Mouse (Mus musculus) T-helper 1 cell (primary cell): Measurements from ENCODE around the gene Snx9.

Experiments used
- in situ Hi-C: fragments of 300-600 bp; cut with MboI, MseI; formaldehyde crosslinking; loops from one replicate; pipeline ENCODE4 v1.15.1; 2025; ENCODE audit warnings: high pct_unique_total_duplicates

The Snx9 gene

DNA sequence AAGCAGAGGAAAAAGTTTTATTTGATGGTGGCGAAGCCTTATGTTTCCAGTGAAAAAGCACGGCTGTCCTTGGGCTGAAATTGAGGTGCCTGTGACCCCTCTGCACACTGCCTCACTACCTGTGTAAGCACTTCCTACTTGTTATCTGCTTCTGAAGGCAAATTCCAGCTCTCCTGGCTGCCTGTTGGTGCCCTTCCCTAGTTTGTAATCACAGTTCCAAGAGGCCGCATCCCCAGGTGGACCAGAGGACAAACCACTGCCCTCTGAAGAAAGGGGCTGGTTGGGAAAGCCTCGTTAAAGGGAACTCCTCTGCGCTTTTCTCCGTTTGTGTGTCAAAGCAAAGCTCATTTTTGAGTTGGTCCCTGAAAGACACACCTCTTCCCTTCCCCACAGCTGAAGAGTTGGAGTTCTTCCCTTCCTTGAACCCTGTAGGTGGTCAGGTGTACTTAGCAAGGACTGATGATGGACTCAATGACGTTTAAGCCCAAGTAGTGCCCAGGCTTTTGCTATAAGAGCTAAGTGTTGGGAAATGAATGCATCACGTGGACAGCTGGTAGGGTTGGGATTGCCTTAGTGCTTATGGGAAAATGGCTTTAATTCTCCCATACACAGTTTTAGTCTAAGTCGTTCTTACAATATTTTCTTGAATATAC, 2.0 kb downstream of the Snx9 start:
- in situ Hi-C loops, result no loop called here

- in situ Hi-C loops, result no loop called here
Measured at GRCm38 (mm10) chr17:5843641-5843990, 2.5 kb downstream of the Snx9 start.

- in situ Hi-C loops, result no loop called here
Measured at GRCm38 (mm10) chr17:5845376-5845775, 4.2 kb downstream of the Snx9 start.

DNA sequence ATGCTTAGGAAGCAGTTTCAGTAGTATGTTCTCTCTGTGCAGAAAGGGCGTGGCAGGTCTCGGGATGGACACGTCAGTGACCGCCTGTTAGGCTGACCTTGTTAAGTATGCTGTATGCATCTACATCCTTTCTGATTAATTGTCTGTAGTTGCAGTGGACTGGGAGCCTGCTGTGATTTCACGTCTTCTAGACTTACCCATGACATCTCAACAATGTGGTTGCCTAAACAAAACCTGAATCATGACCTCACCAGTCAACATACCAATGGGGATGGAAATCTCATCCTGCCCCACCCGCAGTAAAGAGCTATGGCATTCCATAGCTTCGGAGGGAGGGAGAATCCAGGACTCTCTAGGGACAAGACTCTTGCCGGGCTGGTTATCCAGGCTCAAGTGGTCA, 5.0 kb downstream of the Snx9 start:
- in situ Hi-C loops, result no loop called here

DNA sequence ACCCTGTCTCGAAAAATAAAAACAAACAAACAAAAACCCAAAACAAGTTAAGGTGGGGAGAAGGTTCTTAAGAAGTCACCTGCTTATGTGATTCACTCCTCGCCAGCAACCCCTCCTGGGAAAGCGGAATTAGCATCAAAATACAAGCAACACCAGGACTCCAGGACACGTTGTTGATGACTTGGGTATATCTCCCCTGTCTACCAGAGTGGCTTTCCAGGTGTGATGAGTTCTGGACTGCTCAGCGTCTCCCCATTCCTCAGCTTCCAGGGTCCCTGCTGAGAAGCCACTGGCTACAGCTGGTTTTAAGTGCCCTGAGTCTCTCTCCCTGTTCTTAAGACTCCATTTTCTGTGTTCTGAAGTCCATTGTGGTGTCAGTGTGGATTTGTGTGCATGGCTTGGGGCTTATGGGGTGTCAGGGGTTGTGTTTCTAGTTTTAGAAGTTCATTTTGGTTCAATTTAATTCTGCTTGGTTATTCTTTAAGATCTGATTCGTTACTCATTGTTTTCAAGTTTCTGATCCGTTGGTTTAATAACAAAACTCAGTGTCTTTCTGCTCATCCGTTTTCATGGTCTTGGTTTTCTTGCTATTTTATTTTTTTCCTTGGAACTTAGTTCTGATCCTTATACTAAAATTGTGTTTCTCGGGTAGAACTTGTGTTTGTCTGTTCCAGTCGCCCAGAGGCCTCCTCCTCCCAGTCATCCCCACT, 7.7 kb downstream of the Snx9 start:
- in situ Hi-C loops, result no loop called here

GRCm38 (mm10) chr17:5849421-5849910, 8.3 kb downstream of the Snx9 start:
- in situ Hi-C loops, result no loop called here

DNA sequence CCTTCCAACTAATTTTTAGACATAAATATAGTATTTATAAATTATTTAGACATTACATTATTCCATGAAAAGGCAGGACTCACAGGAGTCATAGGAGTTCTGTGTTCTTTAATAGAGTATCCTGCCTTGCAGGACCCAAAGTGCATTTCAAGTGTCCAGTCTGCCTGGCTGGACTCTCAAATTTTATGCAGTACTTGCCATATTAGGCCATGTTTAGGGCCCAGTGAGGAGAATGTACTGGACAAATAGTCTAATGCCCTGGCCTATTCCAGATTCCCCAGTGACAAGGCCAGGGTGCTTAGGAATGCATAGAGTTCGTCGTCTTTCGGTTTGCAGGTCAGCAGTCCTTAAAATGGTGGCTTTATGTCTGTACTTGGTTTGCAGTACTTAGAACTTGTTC, 8.9 kb downstream of the Snx9 start:
- in situ Hi-C loops, result no loop called here

- in situ Hi-C loops, result no loop called here
Measured at GRCm38 (mm10) chr17:5850476-5850875, 9.3 kb downstream of the Snx9 start.

- in situ Hi-C loops, result no loop called here
Measured at GRCm38 (mm10) chr17:5853936-5854335, 12.8 kb downstream of the Snx9 start.

DNA sequence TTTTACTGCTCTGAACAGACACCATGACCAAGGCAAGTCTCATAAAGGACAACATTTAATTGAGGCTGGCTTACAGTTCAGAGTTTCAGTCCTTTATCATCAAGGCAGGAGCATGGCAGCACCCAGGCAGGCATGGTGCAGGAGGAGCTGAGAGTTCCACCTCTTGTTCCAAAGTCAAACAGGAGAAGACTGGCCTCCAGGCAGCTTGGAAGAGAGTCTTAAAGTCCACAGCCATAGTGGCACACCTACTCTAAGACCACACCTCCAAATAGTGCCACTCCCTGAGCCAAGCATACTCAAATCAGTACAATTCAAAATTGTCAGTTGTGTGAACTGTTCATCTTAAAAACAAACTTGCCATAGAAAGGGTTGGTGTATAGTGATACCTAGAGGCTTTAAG, 14.4 kb downstream of the Snx9 start:
- in situ Hi-C loops, result loop anchor here (5.0 kb wide), 2 partner anchors 52 to 58 kb away; no protein-coding TSS in a partner anchor

GRCm38 (mm10) chr17:5856426-5856825, 15.3 kb downstream of the Snx9 start:
- in situ Hi-C loops, result loop anchor here (5.0 kb wide), 2 partner anchors 51 to 59 kb away; no protein-coding TSS in a partner anchor

DNA sequence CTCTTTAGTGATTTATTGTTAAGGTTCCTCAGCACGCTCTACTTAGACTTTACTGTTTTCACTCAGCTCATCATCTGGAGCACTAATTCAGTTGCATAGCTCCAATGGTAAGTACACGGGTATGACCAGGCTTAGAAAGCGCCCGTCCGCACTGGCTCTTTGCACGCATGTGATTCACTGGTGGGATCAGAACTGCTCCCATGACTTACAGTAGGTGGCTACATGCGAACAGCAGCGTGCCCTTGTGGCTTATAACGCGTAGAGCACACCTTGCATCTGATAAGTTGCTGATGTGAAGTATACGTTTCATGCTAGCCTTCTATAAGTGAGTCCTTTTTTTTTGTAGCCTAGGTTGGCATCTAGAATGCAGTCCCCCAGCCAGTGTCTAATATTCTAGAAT, 16.1 kb downstream of the Snx9 start:
- in situ Hi-C loops, result loop anchor here (5.0 kb wide), 2 partner anchors 50 to 60 kb away; no protein-coding TSS in a partner anchor

GRCm38 (mm10) chr17:5858209-5858608, 17.1 kb downstream of the Snx9 start:
- in situ Hi-C loops, result loop anchor here (5.0 kb wide), 2 partner anchors 49 to 61 kb away; no protein-coding TSS in a partner anchor

DNA sequence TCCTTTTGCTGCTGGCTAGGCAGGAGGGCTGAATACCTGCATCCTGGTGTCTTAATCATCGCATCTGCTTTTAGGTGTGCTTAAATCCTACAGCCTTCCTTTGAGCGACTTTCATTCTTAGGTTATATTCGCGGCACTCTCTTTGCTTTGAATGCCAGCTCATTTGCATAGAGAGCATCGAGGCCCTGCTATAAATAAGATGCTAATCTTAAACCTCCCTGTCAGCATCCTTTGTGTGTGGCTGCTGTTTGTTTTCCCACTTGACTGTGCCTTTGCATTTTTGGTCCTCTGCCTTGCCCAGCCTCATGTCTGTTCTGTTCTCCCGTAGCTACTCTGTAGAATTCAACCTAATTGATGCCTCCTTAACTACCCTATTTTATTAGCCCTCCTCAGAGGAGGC, 21.2 kb downstream of the Snx9 start:
- in situ Hi-C loops, result no loop called here

- in situ Hi-C loops, result no loop called here
Measured at GRCm38 (mm10) chr17:5862869-5863268, 21.7 kb downstream of the Snx9 start.

DNA sequence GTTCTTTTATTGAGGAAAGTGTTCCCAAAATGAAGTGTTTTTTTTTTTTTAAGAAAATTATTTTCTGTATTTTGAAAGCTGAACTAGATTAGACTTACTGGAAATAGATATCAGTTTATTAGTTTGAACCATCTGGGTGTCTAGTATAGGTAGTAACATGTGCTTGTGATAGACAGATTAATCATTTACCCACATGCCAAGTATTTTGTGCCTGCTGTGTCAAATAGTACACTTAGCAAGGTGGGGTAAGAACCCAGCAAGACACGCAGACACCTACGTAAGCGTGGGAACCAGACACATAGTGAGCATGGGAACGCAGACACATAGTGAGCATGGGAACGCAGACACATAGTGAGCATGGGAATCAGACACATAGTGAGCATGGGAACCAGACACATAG, 22.6 kb downstream of the Snx9 start:
- in situ Hi-C loops, result no loop called here

DNA sequence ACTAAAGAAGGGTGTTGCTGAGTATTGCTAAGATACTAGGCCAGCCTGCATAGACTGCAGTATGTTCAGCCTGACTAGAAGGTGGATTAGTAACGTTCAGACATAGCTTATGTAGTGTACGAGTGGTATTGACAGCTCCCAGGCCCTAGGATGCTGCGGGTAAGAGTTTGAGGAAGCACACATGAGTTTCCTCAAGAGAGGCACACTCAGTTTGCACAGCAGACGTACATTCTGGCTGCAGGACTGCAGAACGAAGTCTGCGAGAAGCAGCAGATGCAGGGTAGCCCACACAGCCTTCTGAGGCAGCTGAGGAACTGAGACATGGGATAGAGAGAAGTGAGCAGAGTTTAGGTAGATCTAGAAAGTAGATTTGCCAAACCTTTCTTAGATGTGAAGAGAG, 26.3 kb downstream of the Snx9 start:
- in situ Hi-C loops, result no loop called here

DNA sequence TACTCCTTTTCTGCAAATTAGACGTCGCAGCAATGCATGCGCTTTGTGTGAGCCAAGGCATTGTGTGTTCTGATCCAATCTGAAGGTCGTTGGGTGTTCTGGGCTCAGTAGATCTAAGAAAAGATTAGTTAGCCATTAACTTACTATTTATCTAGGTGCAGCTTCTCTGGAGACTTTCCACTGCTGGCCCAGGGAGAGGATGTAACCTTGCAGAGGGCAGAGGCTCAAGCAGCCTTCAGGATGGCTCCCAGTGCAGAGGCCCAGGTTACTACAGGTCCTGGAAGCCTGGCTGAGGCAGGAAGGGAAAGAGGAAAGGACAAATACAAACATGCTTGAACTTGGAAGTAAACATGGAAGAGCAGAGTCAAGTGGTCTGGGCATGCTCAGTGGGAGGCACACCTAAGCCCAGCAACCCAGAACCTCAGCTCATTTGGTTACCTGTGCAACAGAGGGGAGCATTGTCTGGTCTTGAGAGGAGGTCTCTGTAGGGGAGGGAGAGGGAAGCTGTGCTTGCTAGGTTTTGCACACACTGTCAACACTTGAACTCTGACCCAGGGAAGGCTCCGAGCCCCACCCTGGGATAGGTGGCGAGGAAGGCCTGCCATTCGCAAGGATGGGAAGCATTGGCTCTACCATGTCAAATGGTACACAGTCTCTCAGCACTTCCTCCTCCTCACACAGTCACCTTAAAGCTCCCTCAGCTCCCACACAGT, 27.3 kb downstream of the Snx9 start:
- in situ Hi-C loops, result no loop called here

DNA sequence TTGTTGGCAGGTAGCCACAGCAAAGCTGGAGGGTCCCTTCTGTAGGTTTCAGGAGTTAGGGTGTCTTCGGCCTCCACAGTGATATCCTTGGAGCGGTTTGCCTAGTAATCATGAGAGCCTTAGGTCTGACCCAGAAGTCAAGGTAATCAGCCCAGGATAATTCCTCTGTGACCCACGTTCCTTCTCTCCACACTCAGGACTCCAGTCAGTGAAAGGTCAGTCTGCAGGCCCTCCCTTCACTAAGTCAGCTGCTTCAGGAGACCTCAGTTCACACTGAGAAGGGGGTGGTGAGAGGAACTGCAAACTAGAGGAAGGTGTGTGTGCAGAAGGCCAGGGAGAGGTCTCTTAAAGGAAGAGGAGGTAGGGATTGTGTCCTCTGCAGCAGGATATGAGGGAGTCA, 28.3 kb downstream of the Snx9 start:
- in situ Hi-C loops, result no loop called here

GRCm38 (mm10) chr17:5870002-5870401, 28.9 kb downstream of the Snx9 start:
- in situ Hi-C loops, result no loop called here

GRCm38 (mm10) chr17:5870696-5871095, 29.6 kb downstream of the Snx9 start:
- in situ Hi-C loops, result no loop called here

DNA sequence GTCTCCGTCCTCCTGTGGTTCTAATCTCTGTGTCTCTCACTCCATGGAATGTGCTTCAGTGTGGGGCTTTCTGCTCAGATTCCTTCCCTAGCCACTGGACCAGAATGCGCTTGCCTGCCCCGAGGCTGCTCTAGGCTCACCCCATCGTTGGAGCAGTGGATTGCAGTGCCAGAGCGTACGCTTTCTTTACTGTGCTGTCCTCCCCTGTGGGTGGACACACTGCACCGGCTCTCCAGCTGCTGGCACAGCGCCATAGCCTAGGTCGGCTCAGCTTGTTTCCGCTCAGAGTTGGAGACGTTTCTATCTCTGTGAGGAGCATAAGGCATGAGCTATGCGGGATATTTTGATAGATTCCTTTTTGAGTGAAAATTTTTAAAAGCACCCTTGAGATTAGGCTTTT, 31.4 kb downstream of the Snx9 start:
- in situ Hi-C loops, result no loop called here

GRCm38 (mm10) chr17:5874565-5874964, 33.4 kb downstream of the Snx9 start:
- in situ Hi-C loops, result no loop called here
